Mouse (Mus musculus): Measurements from ENCODE around the gene Kcnab3. TPM values are rescaled to one million over a fixed set of nuclear protein-coding genes. Genes with fewer than 3 reads are reported as not detected.

Kcnab3 gene
- polyA plus RNA-seq, 1 experiment from 2014 or later: 3.6 TPM

DNA sequence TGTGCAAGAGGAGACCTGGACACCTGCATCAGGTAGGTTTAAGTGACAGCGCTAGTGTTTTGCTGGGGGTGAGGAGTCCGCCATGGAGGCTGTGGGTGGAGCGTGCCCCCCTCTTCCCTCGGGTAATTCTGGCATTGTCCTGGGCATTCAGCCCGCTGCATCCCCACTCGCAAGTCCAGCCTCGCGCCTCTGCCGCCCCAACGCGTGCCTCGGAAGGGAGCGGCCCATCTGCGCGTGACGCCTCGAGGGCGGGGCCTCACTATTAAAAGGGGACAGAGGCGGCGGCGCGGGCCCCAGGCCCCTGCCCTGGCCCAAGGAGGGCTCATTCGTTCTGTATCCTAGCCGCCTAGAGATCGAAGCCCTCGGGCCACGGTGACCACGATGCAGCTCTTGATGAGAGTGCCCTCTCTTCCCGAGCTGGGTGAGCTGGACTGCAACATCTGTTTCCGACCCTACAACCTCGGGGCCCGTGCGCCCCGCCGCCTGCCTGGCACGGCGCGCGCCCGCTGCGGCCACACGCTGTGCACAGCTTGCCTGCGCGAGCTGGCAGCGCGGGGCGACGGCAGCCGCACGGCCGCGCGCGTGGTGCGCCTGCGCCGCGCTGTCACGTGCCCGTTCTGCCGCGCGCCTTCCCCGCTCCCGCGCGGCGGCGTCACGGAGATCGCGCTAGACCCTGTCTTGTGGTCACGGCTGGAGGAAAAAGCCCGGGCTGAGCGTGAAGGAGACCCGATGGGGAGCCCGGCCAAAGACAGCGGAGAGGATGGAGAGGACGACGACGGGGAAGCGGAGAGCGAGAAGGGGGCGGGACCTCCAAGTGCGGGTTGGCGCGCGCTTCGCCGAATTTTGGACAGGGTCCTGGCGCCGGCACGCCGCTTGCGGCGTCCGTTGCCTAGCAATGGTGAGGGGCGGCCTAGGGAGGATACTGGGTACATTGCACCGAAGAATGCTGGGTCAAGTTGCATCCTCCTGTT is 14.4 kb downstream of the Kcnab3 start, which contains the start of gene Rnf227:
TSS of gene Rnf227 (plus strand) at position 301 of the 971 bp plus-strand sequence.
- Histone ChIP-seq H3K36me3 (ENCODE audit: control insufficient read depth, insufficient read depth, low read length) (peaks cover 15% of the 10 kb centered on the region), H3K4me2 (ENCODE audit: low read depth) (peak within 1 kb of the TSS; percentile 66), H3K27ac (ENCODE audit: low read depth, low read length) (peak within 1 kb of the TSS; percentile 61), H3K9ac (ENCODE audit: low read length) (peak within 1 kb of the TSS; percentile 63), H3K9me3 (ENCODE audit: control insufficient read depth, low read length) (no peaks in the 10 kb centered on the region), H3K27me3 (ENCODE audit: control insufficient read depth, insufficient read depth, low read length) (0 out of 2 replicates have a peak, but pooled peaks cover 4% of the 10 kb centered on the region), H3K4me1 (ENCODE audit: control insufficient read depth, insufficient read depth, low read length) (peaks cover 3% of the 10 kb centered on the region; the same call in 1 of the 2 replicates), H3K4me3 (ENCODE audit: low read depth, low read length) (peak within 1 kb of the TSS; percentile 42)
- ATAC-seq (ENCODE audit: insufficient read depth, low FRiP score, low TSS enrichment) (peak; percentile 75), DNase-seq (ENCODE audit: low spot score) (peak; percentile 86)
- WGBS: 2% methylated on average over 98 of the region's 99 CpGs

DNA sequence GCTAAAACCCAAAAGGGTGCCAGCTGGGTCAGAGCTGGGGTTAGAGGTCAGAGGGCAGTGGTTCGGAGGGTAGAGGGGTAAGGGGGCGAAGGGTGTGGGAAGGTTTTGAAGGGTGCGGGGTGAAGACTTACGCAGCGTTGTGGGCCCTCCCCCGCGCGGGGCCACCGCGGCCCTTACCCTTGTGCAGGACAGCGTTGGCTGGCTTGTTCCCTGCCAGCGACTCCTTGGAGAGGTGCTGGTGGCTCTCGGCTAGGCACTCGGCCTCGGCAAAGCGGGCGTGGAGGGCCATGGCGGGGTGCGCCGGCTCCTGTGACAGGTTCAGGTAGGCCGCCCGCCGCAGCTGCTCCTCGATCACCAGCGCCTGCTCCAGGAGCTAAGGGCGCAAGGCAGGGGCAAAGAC is 20.4 kb downstream of the Kcnab3 start:
- Histone ChIP-seq H3K27ac (ENCODE audit: low read depth, low read length) (no peak overlapping the region), H3K9ac (ENCODE audit: low read length) (no peak overlapping the region), H3K4me3 (ENCODE audit: low read depth, low read length) (no peak overlapping the region), H3K9me3 (ENCODE audit: control insufficient read depth, low read length) (no peaks in the 10 kb centered on the region), H3K27me3 (ENCODE audit: control insufficient read depth, insufficient read depth, low read length) (no peaks in the 10 kb centered on the region), H3K36me3 (ENCODE audit: control insufficient read depth, insufficient read depth, low read length) (peaks cover 39% of the 10 kb centered on the region), H3K4me2 (ENCODE audit: low read depth) (no peak overlapping the region), H3K4me1 (ENCODE audit: control insufficient read depth, insufficient read depth, low read length) (no peaks in the 10 kb centered on the region)
- WGBS: 91% methylated on average over 26 of the region's 26 CpGs
- no peak for DNase-seq (ENCODE audit: low spot score)
- no peak for ATAC-seq (ENCODE audit: insufficient read depth, low FRiP score, low TSS enrichment)

DNA sequence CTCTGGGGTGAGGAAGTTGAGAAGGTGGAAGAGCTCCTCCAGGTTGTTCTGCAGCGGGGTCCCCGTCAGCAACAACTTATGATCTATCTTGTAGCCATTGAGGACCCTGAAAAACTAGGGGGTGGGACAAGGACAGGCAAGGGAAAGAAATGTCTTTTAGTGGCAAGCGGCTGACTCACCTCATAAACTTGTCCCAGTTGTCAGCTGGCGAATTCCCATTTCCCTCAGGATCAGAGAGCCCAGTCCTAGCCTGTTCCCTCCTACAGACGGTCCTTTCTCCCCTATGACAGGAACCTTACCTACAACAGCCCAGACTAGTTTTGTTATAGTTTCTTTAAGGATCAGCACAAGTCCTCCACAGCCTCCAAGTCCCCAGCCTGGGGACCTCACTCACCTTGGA is 30.5 kb downstream of the Kcnab3 start:
- Histone ChIP-seq H3K4me2 (ENCODE audit: low read depth) (no peak overlapping the region), H3K4me3 (ENCODE audit: low read depth, low read length) (no peak overlapping the region), H3K4me1 (ENCODE audit: control insufficient read depth, insufficient read depth, low read length) (no peaks in the 10 kb centered on the region), H3K27ac (ENCODE audit: low read depth, low read length) (no peak overlapping the region), H3K9ac (ENCODE audit: low read length) (no peak overlapping the region), H3K27me3 (ENCODE audit: control insufficient read depth, insufficient read depth, low read length) (no peaks in the 10 kb centered on the region), H3K9me3 (ENCODE audit: control insufficient read depth, low read length) (no peaks in the 10 kb centered on the region), H3K36me3 (ENCODE audit: control insufficient read depth, insufficient read depth, low read length) (peaks cover 37% of the 10 kb centered on the region)
- ATAC-seq (ENCODE audit: insufficient read depth, low FRiP score, low TSS enrichment) (no peak), DNase-seq (ENCODE audit: low spot score) (no peak)
- 93% methylated on average over 5 of the region's 5 CpGs for WGBS

DNA sequence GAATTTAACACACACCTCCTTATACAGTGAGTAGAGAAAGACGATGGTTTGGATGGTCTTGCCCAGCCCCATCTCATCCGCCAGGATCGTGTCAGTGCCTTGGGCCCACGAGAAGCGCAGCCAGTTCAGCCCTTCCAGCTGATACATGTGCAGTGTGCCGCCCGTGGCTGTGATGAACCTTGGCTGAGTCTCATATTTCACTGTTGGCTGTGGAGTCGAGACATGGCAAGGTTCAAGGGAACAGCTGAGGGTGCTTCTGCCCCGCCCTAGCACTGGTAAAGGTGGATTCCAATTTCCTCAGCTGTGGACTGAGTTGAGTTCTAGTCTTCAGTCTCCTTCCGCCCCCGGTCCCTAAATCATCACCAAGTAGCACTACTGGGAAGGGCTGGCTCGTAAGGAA is 31.6 kb downstream of the Kcnab3 start:
- H3K27me3 ChIP-seq (ENCODE audit: control insufficient read depth, insufficient read depth, low read length): no peaks in the 10 kb centered on the region
- ATAC-seq (ENCODE audit: insufficient read depth, low FRiP score, low TSS enrichment) (no peak), DNase-seq (ENCODE audit: low spot score) (no peak)
- WGBS: 93% methylated on average over 12 of the region's 12 CpGs
- no peaks in the 10 kb centered on the region for H3K4me1 ChIP-seq (ENCODE audit: control insufficient read depth, insufficient read depth, low read length)
- no peak overlapping the region for H3K27ac ChIP-seq (ENCODE audit: low read depth, low read length)
- no peak overlapping the region for H3K4me2 ChIP-seq (ENCODE audit: low read depth)
- no peak overlapping the region for H3K9ac ChIP-seq (ENCODE audit: low read length)
- H3K36me3 ChIP-seq (ENCODE audit: control insufficient read depth, insufficient read depth, low read length): peaks cover 43% of the 10 kb centered on the region
- H3K4me3 ChIP-seq (ENCODE audit: low read depth, low read length): no peak overlapping the region
- H3K9me3 ChIP-seq (ENCODE audit: control insufficient read depth, low read length): no peaks in the 10 kb centered on the region

DNA sequence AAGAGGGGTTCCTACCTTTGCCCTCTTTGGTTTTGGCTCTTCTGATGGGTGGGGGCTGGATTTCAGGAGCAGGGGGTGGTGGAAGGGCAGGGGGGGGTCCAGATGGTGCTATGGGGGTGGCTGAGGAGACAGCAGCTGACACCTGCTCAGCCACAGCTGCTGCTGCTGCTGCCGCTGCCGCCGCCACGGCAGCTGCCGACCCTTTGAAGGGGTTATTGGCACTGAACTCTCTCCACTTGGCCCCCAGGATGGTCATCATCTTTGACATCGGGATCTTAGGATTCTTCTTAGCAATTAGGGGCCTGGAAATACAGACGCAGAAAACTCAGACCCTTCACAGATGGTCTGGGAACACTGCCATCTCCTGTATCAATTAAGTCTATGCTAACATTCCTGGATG is 36.0 kb downstream of the Kcnab3 start:
- Histone ChIP-seq H3K9me3 (ENCODE audit: control insufficient read depth, low read length) (no peaks in the 10 kb centered on the region), H3K27ac (ENCODE audit: low read depth, low read length) (no peak overlapping the region), H3K4me2 (ENCODE audit: low read depth) (no peak overlapping the region), H3K4me1 (ENCODE audit: control insufficient read depth, insufficient read depth, low read length) (peaks cover 19% of the 10 kb centered on the region), H3K9ac (ENCODE audit: low read length) (no peak overlapping the region), H3K36me3 (ENCODE audit: control insufficient read depth, insufficient read depth, low read length) (peaks cover 34% of the 10 kb centered on the region), H3K27me3 (ENCODE audit: control insufficient read depth, insufficient read depth, low read length) (no peaks in the 10 kb centered on the region), H3K4me3 (ENCODE audit: low read depth, low read length) (no peak overlapping the region)
- no peak for DNase-seq (ENCODE audit: low spot score)
- ATAC-seq (ENCODE audit: insufficient read depth, low FRiP score, low TSS enrichment): no peak
- 66% methylated on average over 7 of the region's 7 CpGs for WGBS

DNA sequence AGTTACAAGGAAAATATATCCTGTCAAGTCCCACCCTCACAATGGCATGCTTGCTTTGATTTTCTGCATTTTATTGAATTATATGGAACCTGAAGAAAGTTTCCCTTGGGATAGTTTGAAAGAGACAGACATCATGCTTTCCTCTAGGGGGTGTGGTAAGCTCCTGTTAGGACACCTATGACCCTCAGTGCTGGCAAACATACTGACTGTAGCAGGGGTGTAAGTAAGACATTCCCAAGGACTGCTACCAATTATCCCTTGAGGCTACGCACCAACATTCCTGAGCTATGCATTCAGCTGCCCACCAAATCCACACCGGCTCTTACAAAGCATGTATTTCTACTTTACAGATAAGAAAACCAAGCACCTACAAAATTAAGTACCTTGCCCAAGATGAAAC is 36.4 kb downstream of the Kcnab3 start:
- ATAC-seq (ENCODE audit: insufficient read depth, low FRiP score, low TSS enrichment) (no peak), DNase-seq (ENCODE audit: low spot score) (no peak)
- no peaks in the 10 kb centered on the region for H3K9me3 ChIP-seq (ENCODE audit: control insufficient read depth, low read length)
- no peak overlapping the region for H3K9ac ChIP-seq (ENCODE audit: low read length)
- no peak overlapping the region for H3K27ac ChIP-seq (ENCODE audit: low read depth, low read length)
- H3K4me3 ChIP-seq (ENCODE audit: low read depth, low read length): no peak overlapping the region
- peaks cover 31% of the 10 kb centered on the region for H3K36me3 ChIP-seq (ENCODE audit: control insufficient read depth, insufficient read depth, low read length)
- H3K27me3 ChIP-seq (ENCODE audit: control insufficient read depth, insufficient read depth, low read length): no peaks in the 10 kb centered on the region
- no peak overlapping the region for H3K4me2 ChIP-seq (ENCODE audit: low read depth)
- 87% methylated on average over 2 of the region's 2 CpGs for WGBS
- peaks cover 21% of the 10 kb centered on the region for H3K4me1 ChIP-seq (ENCODE audit: control insufficient read depth, insufficient read depth, low read length)

DNA sequence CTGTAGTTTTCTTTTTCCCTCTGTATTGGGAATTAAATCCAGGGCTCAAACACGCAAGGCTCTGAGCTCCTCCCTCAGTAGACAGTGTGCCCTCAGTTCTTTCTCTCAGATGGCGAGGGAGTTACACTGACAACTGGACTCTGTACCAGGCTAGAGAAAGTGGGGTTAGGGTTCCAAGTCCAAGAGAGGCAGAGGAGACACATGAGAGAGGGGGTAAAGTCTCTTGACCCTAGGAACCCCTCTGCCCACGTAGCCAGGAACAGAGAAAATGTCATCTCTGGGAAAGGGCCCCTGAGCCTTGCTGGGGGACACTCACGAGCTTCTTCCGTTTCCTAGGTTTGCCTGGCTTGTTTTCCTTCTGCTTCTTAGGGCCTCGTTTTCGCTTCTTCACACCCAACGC is 38.3 kb downstream of the Kcnab3 start:
- H3K9ac ChIP-seq (ENCODE audit: low read length): peak overlapping the region; percentile 23; the same call in 1 of the 2 replicates
- no peaks in the 10 kb centered on the region for H3K27me3 ChIP-seq (ENCODE audit: control insufficient read depth, insufficient read depth, low read length)
- 64% methylated on average over 8 of the region's 8 CpGs for WGBS
- peaks cover 20% of the 10 kb centered on the region for H3K36me3 ChIP-seq (ENCODE audit: control insufficient read depth, insufficient read depth, low read length)
- H3K4me3 ChIP-seq (ENCODE audit: low read depth, low read length): no peak overlapping the region
- no peaks in the 10 kb centered on the region for H3K9me3 ChIP-seq (ENCODE audit: control insufficient read depth, low read length)
- H3K4me1 ChIP-seq (ENCODE audit: control insufficient read depth, insufficient read depth, low read length): peaks cover 26% of the 10 kb centered on the region
- H3K4me2 ChIP-seq (ENCODE audit: low read depth): peak overlapping the region; percentile 84; the same call in 1 of the 2 replicates
- DNase-seq (ENCODE audit: low spot score) (no peak), ATAC-seq (ENCODE audit: insufficient read depth, low FRiP score, low TSS enrichment) (no peak)
- H3K27ac ChIP-seq (ENCODE audit: low read depth, low read length): 0 out of 2 replicates have a peak overlapping the region, but pooled peaks have one; percentile 72

DNA sequence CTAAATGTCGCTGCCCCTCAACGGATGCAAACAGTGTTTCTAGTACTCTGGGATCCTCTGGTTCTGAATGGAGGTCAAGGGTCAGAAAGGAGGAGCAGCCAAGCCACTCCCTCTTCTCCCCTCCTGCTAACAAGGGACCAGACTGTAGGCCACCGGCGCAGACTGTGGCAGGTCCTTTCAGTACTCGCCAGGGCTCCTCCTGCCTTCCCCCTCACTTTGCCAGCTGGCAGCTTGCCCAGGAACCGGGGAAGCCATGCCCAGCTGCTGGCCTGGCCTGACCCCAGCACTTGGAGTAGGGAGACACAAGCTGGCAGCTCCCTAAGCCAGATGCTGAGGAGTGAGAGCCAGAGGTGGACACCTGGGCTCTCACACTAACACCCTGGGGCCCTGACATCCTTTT is 38.9 kb downstream of the Kcnab3 start:
- WGBS: under 1% methylated on average over 6 of the region's 6 CpGs
- H3K4me3 ChIP-seq (ENCODE audit: low read depth, low read length): no peak overlapping the region; the same call in 1 of the 2 replicates

More for the DNA sequence above, 38.9 kb downstream of the Kcnab3 start:
- peaks cover 29% of the 10 kb centered on the region for H3K4me1 ChIP-seq (ENCODE audit: control insufficient read depth, insufficient read depth, low read length)
- no peak; the same call in 1 of the 2 replicates for ATAC-seq (ENCODE audit: insufficient read depth, low FRiP score, low TSS enrichment)
- peak overlapping the region; percentile 55 for H3K9ac ChIP-seq (ENCODE audit: low read length)
- peak; percentile 63 for DNase-seq (ENCODE audit: low spot score)
- no peaks in the 10 kb centered on the region for H3K27me3 ChIP-seq (ENCODE audit: control insufficient read depth, insufficient read depth, low read length)
- H3K36me3 ChIP-seq (ENCODE audit: control insufficient read depth, insufficient read depth, low read length): peaks cover 17% of the 10 kb centered on the region
- no peaks in the 10 kb centered on the region for H3K9me3 ChIP-seq (ENCODE audit: control insufficient read depth, low read length)
- peak overlapping the region; percentile 84 for H3K4me2 ChIP-seq (ENCODE audit: low read depth)
- H3K27ac ChIP-seq (ENCODE audit: low read depth, low read length): peak overlapping the region; percentile 72
